Mouse (Mus musculus): Measurements from ENCODE around the gene Rnf26. TPM values are rescaled to one million over a fixed set of nuclear protein-coding genes. Genes with fewer than 3 reads are reported as not detected.

Gene Rnf26
- polyA plus RNA-seq, 1 experiment: 29.5 TPM

DNA sequence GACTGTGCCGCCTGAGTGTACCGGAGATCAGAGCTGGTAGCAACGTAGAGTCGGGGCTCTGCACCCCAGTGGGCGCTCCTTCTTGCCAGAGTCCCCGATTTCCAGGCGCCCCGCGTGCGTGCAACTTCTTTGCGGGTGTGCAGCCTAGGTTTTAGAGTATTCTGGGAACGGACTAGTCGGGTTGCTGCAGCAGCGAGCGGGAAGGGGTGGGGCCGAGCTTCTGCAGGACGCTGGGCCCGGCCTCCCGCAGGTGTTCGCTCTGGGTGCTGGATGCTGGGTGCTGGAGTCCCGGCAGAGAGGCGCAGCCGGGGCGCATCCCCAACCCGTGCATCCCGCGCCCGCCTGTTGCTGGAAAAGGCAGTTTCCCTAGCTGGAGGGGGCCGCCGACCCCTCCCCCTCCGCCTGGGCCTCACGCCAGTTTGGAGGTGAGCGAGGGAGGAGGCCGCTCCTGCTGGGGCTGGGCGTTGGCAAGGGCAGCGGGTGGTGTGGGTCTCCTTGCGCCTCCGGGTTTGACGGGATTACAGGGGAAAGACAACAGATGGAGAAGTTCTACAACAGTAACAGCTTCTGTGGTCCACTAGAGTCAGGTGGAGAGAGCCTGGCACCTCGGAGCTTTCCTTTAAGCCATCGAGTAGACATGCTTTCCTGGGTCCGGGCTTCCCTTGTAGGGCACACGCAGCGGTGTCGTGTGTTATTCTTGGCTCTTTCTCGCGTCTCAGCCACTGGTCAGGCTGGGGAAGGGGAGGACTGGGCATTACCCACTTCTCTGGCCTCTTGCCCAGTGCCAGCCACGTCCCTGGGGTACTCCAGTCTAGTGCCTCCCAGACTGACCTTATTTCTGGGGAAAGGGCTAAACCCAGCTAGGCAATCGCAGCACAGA is 21.8 kb upstream of the Rnf26 start:
- Histone ChIP-seq H3K4me3 (peak overlapping the region; percentile 24), H3K27me3 (ENCODE audit: control insufficient read depth, insufficient read depth, insufficient read length) (no peaks in the 10 kb centered on the region), H3K79me2 (ENCODE audit: control insufficient read depth, insufficient read depth) (no peaks in the 10 kb centered on the region), H3K36me3 (ENCODE audit: control insufficient read depth, insufficient read depth) (no peaks in the 10 kb centered on the region), H3K4me2 (ENCODE audit: low read depth) (peak overlapping the region; percentile 94), H3ac (ENCODE audit: control insufficient read depth, insufficient read length) (peak overlapping the region; percentile 1)
- TF ChIP-seq POLR2A (IDR thresholded peaks at IDR 0.05; ENCODE audit: insufficient read length, low read depth) (no peak), MAX (IDR thresholded peaks at IDR 0.05; ENCODE audit: low read depth) (no peak), USF1 (IDR thresholded peaks at IDR 0.05; ENCODE audit: low read depth) (no peak), MYOG (IDR thresholded peaks at IDR 0.05; ENCODE audit: control insufficient read depth in 1 of 3, insufficient read depth in 1 of 3, insufficient read length in 2 of 3, low read depth in 2 of 3) (no peak), TCF3 (IDR thresholded peaks at IDR 0.05; ENCODE audit: insufficient read length, low read depth) (no peak), E2F4 (IDR thresholded peaks at IDR 0.05; ENCODE audit: insufficient read depth) (no peak), POLR2AphosphoS2 (IDR thresholded peaks at IDR 0.05; ENCODE audit: insufficient read length, low read depth) (no peak), REST (IDR thresholded peaks at IDR 0.05; ENCODE audit: insufficient read depth, insufficient read length) (no peak), TCF12 (IDR thresholded peaks at IDR 0.05; ENCODE audit: insufficient read depth, poor library complexity, severe bottlenecking) (no peak), SRF (IDR thresholded peaks at IDR 0.05; ENCODE audit: control insufficient read depth, insufficient read length, low read depth) (no peak), MYOD1 (IDR thresholded peaks at IDR 0.05; ENCODE audit: control insufficient read depth in 1 of 3, insufficient read length in 2 of 3, low read depth in 2 of 3) (no peak), CEBPB (IDR thresholded peaks at IDR 0.05; ENCODE audit: insufficient read depth, poor library complexity, severe bottlenecking) (no peak)

DNA sequence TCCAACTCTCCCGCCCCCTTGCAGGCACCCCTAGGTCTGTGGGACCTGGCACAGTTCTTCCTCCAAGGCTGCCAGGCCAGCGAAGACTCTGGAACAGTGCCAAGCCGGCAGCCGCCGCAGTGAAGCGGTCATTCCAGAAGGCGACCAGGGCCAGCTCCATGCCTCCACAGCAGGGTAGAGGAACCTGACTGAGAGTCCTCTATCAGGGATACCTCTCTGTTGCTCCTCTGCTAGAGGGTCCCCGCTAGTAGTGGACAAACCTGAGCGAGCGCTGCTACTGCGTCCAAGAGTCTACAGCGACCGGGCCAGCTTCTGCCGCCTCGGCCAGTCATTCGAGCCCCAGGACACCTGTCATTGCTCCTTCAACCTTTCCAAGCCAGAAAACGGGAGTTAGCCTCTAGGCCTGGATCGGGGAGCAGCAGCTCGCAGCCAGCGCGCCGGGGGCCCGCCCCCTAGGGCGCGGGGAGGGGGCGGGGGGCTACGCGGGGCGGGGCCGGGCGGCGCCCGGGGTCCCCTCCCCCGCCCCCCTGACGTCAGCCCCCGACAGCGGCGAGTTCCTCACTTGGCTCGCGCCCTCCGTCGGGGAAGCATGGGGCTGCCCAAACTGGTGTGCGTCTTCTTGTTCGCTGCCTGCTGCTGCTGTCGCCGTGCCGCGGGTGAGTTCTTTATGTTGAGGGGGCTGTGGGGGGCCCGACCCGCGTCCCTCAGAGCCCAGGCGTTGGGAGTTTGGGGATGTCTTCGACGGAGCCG is 21.0 kb upstream of the Rnf26 start, which contains the start of gene Mcam:
Mcam (plus strand) TSS at position 369 of the 750 bp plus-strand sequence.
- peak within 1 kb of the TSS; percentile 24 for H3K4me3 ChIP-seq
- H3K36me3 ChIP-seq (ENCODE audit: control insufficient read depth, insufficient read depth): no peaks in the 10 kb centered on the region
- no peaks in the 10 kb centered on the region for H3K79me2 ChIP-seq (ENCODE audit: control insufficient read depth, insufficient read depth)
- TF ChIP-seq TCF12 (IDR thresholded peaks at IDR 0.05; ENCODE audit: insufficient read depth, poor library complexity, severe bottlenecking) (no peak), REST (IDR thresholded peaks at IDR 0.05; ENCODE audit: insufficient read depth, insufficient read length) (no peak), POLR2AphosphoS2 (IDR thresholded peaks at IDR 0.05; ENCODE audit: insufficient read length, low read depth) (peak; percentile 27), MYOG (IDR thresholded peaks at IDR 0.05; ENCODE audit: control insufficient read depth in 1 of 3, insufficient read depth in 1 of 3, insufficient read length in 2 of 3, low read depth in 2 of 3) (peak in 1 of 3 experiments; percentile 3), POLR2A (IDR thresholded peaks at IDR 0.05; ENCODE audit: insufficient read length, low read depth) (peak; percentile 59), USF1 (IDR thresholded peaks at IDR 0.05; ENCODE audit: low read depth) (no peak), MYOD1 (IDR thresholded peaks at IDR 0.05; ENCODE audit: control insufficient read depth in 1 of 3, insufficient read length in 2 of 3, low read depth in 2 of 3) (peak in 2 of 3 experiments; percentile 20 to 57)
- H3K4me2 ChIP-seq (ENCODE audit: low read depth): peak within 1 kb of the TSS; percentile 94
- H3ac ChIP-seq (ENCODE audit: control insufficient read depth, insufficient read length): peak within 1 kb of the TSS; percentile 1
- no peaks in the 10 kb centered on the region for H3K27me3 ChIP-seq (ENCODE audit: control insufficient read depth, insufficient read depth, insufficient read length)

DNA sequence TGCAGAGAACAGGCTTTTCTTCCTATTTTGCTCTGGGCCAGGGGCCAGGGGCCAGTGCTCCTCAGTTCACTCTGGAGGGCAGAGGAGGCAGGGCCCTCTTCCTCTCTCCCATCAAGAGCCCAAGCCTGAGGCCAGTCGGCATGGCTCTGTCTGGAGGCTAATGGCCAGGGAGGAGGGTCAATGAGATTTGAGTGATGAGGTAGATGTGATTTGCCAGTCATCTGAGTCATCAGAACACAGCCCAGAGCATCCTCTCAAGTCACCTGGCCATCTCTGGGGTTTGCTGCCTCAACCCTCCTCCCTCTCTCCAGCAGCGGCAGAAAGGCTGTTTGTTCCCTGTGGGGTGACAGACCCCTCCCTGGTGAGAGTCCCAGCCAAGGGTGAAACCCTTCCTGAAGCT is 20.0 kb upstream of the Rnf26 start:
- Histone ChIP-seq H3K79me2 (ENCODE audit: control insufficient read depth, insufficient read depth) (no peaks in the 10 kb centered on the region), H3K36me3 (ENCODE audit: control insufficient read depth, insufficient read depth) (no peaks in the 10 kb centered on the region), H3ac (ENCODE audit: control insufficient read depth, insufficient read length) (no peak overlapping the region), H3K4me3 (no peak overlapping the region), H3K4me2 (ENCODE audit: low read depth) (no peak overlapping the region), H3K27me3 (ENCODE audit: control insufficient read depth, insufficient read depth, insufficient read length) (no peaks in the 10 kb centered on the region)
- TF ChIP-seq TCF3 (IDR thresholded peaks at IDR 0.05; ENCODE audit: insufficient read length, low read depth) (no peak), MAX (IDR thresholded peaks at IDR 0.05; ENCODE audit: low read depth) (no peak), CEBPB (IDR thresholded peaks at IDR 0.05; ENCODE audit: insufficient read depth, poor library complexity, severe bottlenecking) (no peak), REST (IDR thresholded peaks at IDR 0.05; ENCODE audit: insufficient read depth, insufficient read length) (no peak), MYOD1 (IDR thresholded peaks at IDR 0.05; ENCODE audit: control insufficient read depth in 1 of 3, insufficient read length in 2 of 3, low read depth in 2 of 3) (no peak), E2F4 (IDR thresholded peaks at IDR 0.05; ENCODE audit: insufficient read depth) (no peak), POLR2A (IDR thresholded peaks at IDR 0.05; ENCODE audit: insufficient read length, low read depth) (no peak), TCF12 (IDR thresholded peaks at IDR 0.05; ENCODE audit: insufficient read depth, poor library complexity, severe bottlenecking) (no peak), SRF (IDR thresholded peaks at IDR 0.05; ENCODE audit: control insufficient read depth, insufficient read length, low read depth) (no peak), USF1 (IDR thresholded peaks at IDR 0.05; ENCODE audit: low read depth) (no peak), MYOG (IDR thresholded peaks at IDR 0.05; ENCODE audit: control insufficient read depth in 1 of 3, insufficient read depth in 1 of 3, insufficient read length in 2 of 3, low read depth in 2 of 3) (no peak), POLR2AphosphoS2 (IDR thresholded peaks at IDR 0.05; ENCODE audit: insufficient read length, low read depth) (no peak)

DNA sequence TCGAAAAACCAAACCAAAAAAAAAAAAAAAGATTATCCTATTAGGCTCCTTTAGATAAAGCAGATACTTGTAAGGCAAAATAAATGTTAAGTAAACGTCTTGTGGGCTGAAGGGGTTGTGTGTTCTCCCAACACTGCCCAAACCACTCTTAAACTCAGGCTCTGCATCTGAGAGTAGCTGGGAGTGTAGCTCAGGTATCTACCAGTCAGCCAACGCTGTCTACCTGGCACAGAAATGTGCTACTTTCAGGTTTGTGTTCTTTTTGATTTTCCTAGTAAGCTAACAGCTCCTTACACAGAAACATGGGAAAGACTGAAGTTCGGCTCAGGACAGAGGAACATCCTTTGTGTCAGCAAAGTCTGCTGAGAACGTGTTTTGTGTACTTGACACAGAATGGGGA is 18.9 kb upstream of the Rnf26 start:
- H3K4me2 ChIP-seq (ENCODE audit: low read depth): no peak overlapping the region
- no peaks in the 10 kb centered on the region for H3K36me3 ChIP-seq (ENCODE audit: control insufficient read depth, insufficient read depth)
- TF ChIP-seq SRF (IDR thresholded peaks at IDR 0.05; ENCODE audit: control insufficient read depth, insufficient read length, low read depth): no peak
- TF ChIP-seq MYOD1 (IDR thresholded peaks at IDR 0.05; ENCODE audit: control insufficient read depth in 1 of 3, insufficient read length in 2 of 3, low read depth in 2 of 3): no peak
- TF ChIP-seq CEBPB (IDR thresholded peaks at IDR 0.05; ENCODE audit: insufficient read depth, poor library complexity, severe bottlenecking): no peak
- TF ChIP-seq USF1 (IDR thresholded peaks at IDR 0.05; ENCODE audit: low read depth): no peak
- TF ChIP-seq E2F4 (IDR thresholded peaks at IDR 0.05; ENCODE audit: insufficient read depth): no peak
- no peak for TF ChIP-seq MYOG (IDR thresholded peaks at IDR 0.05; ENCODE audit: control insufficient read depth in 1 of 3, insufficient read depth in 1 of 3, insufficient read length in 2 of 3, low read depth in 2 of 3)
- no peak for TF ChIP-seq POLR2A (IDR thresholded peaks at IDR 0.05; ENCODE audit: insufficient read length, low read depth)
- TF ChIP-seq TCF12 (IDR thresholded peaks at IDR 0.05; ENCODE audit: insufficient read depth, poor library complexity, severe bottlenecking): no peak
- no peak for TF ChIP-seq POLR2AphosphoS2 (IDR thresholded peaks at IDR 0.05; ENCODE audit: insufficient read length, low read depth)
- H3ac ChIP-seq (ENCODE audit: control insufficient read depth, insufficient read length): no peak overlapping the region
- no peaks in the 10 kb centered on the region for H3K79me2 ChIP-seq (ENCODE audit: control insufficient read depth, insufficient read depth)
- no peak overlapping the region for H3K4me3 ChIP-seq
- H3K27me3 ChIP-seq (ENCODE audit: control insufficient read depth, insufficient read depth, insufficient read length): no peaks in the 10 kb centered on the region
